Mouse (Mus musculus) lung, postnatal 0 days (tissue): ENCODE results near the gene Emc7. TPM values are rescaled to one million over a fixed set of nuclear protein-coding genes. Genes with fewer than 3 reads are reported as not detected.
"Not testable (repeated sequence)": the region's sequence is repeated elsewhere in the genome, so short reads cannot be mapped to it uniquely, and the experiment has no call there.

Source experiments
- ATAC-seq: fragments of 200-750 bp; cut with Nextera tagmentation; 2 replicates; pipeline ENCODE4 v1.8.0; 2017; ENCODE audit warnings: moderate library complexity
- DNase-seq: peaks from one replicate; pipeline ENCODE4 v3.0.0-alpha.2; 2016; ENCODE audit warnings: low spot score
- H3K27ac ChIP-seq: fragments of 300-500 bp; sonication (generic); 2 replicates; pipeline ENCODE4 v1.5.1; 2014; ENCODE audit warnings: antibody characterized with exemption, mild to moderate bottlenecking, low read length, mixed read lengths
- H3K27me3 ChIP-seq: fragments of 300-500 bp; sonication (generic); replicated peaks from 2 replicates; pipeline ENCODE4 v1.6.1; 2014; ENCODE audit warnings: low read length, mixed read lengths; ENCODE audit not compliant: insufficient read depth
- H3K36me3 ChIP-seq: fragments of 300-500 bp; sonication (generic); 2 replicates; pipeline ENCODE4 v1.6.1; 2014; ENCODE audit warnings: low read length, mixed read lengths; ENCODE audit not compliant: insufficient read depth
- H3K4me1 ChIP-seq: fragments of 300-500 bp; sonication (generic); 2 replicates; pipeline ENCODE4 v1.6.1; 2014; ENCODE audit warnings: antibody characterized with exemption, low read depth, low read length, mixed read lengths; ENCODE audit not compliant: insufficient read depth
- H3K4me2 ChIP-seq: fragments of 300-500 bp; sonication (generic); replicated peaks from 2 replicates; pipeline ENCODE4 v1.6.1; 2014; ENCODE audit warnings: low read depth, mild to moderate bottlenecking, low read length, moderate library complexity, mixed read lengths
- H3K4me3 ChIP-seq: fragments of 300-500 bp; sonication (generic); 2 replicates; pipeline ENCODE4 v1.5.1; 2014; ENCODE audit warnings: low read depth, low read length
- H3K9ac ChIP-seq: fragments of 300-500 bp; sonication (generic); replicated peaks from 2 replicates; pipeline ENCODE4 v1.6.1; 2014; ENCODE audit warnings: low read depth, mild to moderate bottlenecking
- H3K9me3 ChIP-seq: fragments of 300-500 bp; sonication (generic); 2 replicates; pipeline ENCODE4 v1.6.1; 2016; ENCODE audit warnings: low read length, mixed read lengths
- CTCF ChIP-seq: IDR thresholded peaks from 2 replicates; pipeline ENCODE4 v1.5.1; 2016; ENCODE audit warnings: antibody characterized with exemption, mild to moderate bottlenecking
- EP300 ChIP-seq: IDR thresholded peaks from 2 replicates; pipeline ENCODE4 v1.6.1; 2016; ENCODE audit warnings: antibody characterized with exemption, mild to moderate bottlenecking, control low read depth
- WGBS: fragments of 180-500 bp; shearing (Covaris S2); extraction: QIAGEN DNeasy Blood & Tissue Kit; methylation state at CpG from one replicate; pipeline ENCODE4 v1.1.7; 2014; 5-methylcytosine and 5-hydroxymethylcytosine counted together
- polyA plus RNA-seq: library from polyadenylated mRNA; unstranded; fragments of >200 nt; fragmentation: Nextera tagmentation; extraction: Ambion mirVana; gene quantifications from 2 replicates; pipeline ENCODE4 v1.2.1, GENCODE M21; 2015

Gene Emc7
- polyA plus RNA-seq, 1 experiment from 2014 or later = 31.6 TPM

DNA sequence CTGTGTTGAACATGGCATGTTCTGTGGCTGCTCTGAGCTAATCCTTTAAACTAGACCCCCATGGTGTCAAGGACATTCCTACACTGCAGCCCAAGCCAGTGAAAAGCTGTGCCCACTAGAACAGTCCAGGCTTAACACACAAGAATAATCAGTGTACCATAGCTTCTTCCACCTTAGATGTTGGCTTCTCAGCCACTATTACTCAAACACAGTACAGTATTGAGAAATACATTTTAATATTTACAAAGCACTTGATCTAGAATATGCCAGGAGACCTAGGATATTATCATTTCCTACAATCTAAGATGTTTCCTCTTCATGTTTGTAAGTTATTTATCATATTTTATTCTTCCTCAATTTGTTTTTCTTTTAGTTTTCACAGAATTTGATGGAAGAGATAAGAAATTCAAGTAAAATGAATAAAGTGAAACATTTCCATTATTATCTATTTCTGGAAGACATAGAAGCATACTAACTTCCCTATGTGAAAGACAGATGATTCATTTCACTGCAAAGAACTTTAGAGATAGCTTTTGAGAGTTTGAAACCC is 6.2 kb upstream of the Emc7 start:
- no peak overlapping the region for H3K4me3 ChIP-seq
- no peaks in the 10 kb centered on the region for H3K36me3 ChIP-seq
- H3K4me1 ChIP-seq = no peaks in the 10 kb centered on the region
- H3K27me3 ChIP-seq = no peaks in the 10 kb centered on the region
- DNase-seq = peak; percentile 31
- 0 out of 2 replicates have a peak, but pooled peaks have one; percentile 11 for ATAC-seq
- no peak overlapping the region for H3K4me2 ChIP-seq
- TF ChIP-seq CTCF (no peak), EP300 (no peak)
- no peaks in the 10 kb centered on the region for H3K9me3 ChIP-seq
- H3K9ac ChIP-seq = no peak overlapping the region
- no peak overlapping the region for H3K27ac ChIP-seq

DNA sequence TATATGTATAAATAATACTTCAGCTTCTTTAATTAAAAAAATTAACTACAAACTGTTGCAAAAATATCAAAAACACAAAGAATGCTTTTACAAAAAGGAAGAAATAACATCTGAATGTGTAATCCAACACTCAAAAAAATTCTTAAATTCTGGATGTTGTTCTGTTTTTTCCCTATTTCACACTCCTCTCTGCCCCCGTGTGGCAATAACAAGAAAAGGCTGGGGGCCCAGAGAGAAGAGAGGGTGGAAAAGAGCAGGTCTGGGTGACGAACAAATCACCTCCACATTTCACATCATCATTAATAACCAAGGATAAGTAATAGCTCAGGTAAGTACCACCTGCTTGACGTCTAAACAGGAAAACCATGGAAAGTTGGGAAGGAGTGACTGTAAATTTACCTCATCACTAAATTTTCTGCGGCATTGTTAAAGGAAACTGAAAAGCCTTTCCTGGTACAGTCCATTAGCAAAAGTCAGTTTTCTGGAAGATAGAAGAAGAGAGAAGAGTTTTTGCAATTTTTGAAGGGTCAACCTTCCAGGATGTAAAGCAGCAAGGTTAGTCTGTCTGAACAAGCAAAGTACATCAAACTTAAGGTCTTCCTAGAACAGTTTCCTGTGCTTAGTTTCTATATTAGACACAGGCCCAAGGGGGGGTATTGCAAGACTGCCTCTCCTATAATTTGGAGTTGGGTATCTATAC is 5.0 kb upstream of the Emc7 start:
- WGBS = 28% methylated on average over 4 of the region's 4 CpGs
- peak; percentile 62 for DNase-seq
- TF ChIP-seq CTCF (peak; percentile 68), EP300 (no peak)

DNA sequence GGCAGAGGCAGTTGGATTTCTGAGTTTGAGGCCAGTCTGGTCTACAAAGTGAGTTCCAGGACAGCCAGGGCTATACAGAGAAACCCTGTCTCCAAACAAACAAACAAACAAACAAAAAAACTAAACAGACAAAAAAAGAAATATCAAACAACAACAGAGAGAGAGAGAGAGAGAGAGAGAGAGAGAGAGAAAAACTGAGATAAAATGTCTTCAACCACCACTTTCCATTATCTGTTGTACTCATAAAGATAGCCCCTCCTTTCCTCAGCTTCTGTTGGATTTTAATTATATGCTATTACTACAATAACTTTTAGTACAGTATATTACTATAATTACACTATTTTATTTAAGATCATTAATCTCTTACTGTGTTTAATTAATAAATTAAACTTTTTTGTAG is 2.3 kb upstream of the Emc7 start:
- ATAC-seq, H3K27me3 ChIP-seq, H3K4me1 ChIP-seq, H3K9me3 ChIP-seq, H3K27ac ChIP-seq, H3K36me3 ChIP-seq, H3K9ac ChIP-seq, H3K4me3 ChIP-seq, H3K4me2 ChIP-seq, DNase-seq: not testable (repeated sequence)

More for the DNA sequence above, 5.0 kb upstream of the Emc7 start:
- Histone ChIP-seq H3K4me1 (peaks cover 3% of the 10 kb centered on the region; the same call in 1 of the 2 replicates), H3K9me3 (no peaks in the 10 kb centered on the region), H3K4me2 (no peak overlapping the region), H3K27ac (no peak overlapping the region), H3K36me3 (no peaks in the 10 kb centered on the region), H3K9ac (no peak overlapping the region), H3K4me3 (no peak overlapping the region), H3K27me3 (no peaks in the 10 kb centered on the region)
- no peak for ATAC-seq

DNA sequence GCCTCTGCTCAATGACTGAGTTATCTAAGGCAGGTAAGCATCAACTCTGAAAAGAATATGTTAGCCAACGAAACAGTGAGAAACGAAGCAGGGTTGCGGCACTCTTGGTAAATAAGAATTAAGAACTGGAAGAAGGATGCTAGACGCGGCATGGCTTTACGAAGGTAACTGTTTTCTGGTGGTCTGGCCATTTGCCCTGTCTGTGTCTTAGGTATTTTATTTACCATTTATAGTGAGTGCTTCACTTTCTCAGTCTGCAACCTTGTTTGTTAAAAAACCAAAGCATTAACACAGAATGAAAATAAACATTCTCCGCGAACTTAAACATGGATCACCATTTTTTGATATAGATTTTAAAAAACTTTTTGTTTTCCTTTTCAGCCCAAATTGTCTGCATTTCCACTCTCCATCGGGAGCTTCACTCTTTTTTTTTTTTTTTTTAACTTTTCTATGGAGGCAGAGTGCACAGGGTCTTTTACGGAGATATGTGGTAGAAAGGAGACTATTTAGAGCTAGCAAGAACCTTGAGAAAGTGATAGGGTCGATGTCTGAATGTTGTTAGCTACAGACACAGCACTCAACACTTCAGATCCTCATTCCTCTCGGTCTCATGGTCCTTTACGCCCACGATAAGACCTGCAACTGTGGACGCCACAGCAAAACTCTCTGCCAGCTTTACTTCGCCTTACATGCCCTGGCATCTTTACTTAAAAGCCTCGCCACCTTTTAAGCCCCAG is 504 bp upstream of the Emc7 start:
- WGBS = 30% methylated on average over 17 of the region's 17 CpGs
- H3K36me3 ChIP-seq = no peaks in the 10 kb centered on the region

DNA sequence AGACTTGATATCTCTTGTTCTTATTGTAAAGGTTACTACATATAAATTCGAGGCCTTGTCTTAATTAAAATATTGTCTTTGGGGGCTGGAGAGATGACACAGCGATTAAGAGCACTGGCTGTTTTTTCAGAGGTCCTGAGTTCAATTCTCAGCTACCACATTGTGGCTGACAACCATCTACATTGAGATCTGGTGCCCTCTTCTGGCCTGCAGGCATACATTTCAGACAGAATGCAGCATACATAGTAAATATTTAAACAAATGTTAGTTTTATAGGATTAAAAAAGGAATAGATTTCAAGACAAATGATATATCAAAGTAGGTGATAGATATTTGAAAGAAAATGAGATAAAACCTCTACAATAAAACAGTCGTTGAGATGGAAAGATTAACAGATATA is 5.8 kb downstream of the Emc7 start:
- H3K4me2 ChIP-seq = no peak overlapping the region
- DNase-seq (no peak), ATAC-seq (no peak)
- peaks cover 4% of the 10 kb centered on the region; the same call in 1 of the 2 replicates for H3K4me1 ChIP-seq
- H3K4me3 ChIP-seq = no peak overlapping the region
- 0 out of 2 replicates have a peak, but pooled peaks cover 10% of the 10 kb centered on the region for H3K36me3 ChIP-seq
- no peak overlapping the region for H3K27ac ChIP-seq
- no peaks in the 10 kb centered on the region for H3K27me3 ChIP-seq
- 89% methylated on average over 3 of the region's 3 CpGs for WGBS
- no peak overlapping the region for H3K9ac ChIP-seq
- no peaks in the 10 kb centered on the region for H3K9me3 ChIP-seq
- TF ChIP-seq CTCF = peak; percentile 27
- no peak for TF ChIP-seq EP300

More for the DNA sequence above, 504 bp upstream of the Emc7 start:
- H3K27me3 ChIP-seq = no peaks in the 10 kb centered on the region
- H3K9ac ChIP-seq = peak overlapping the region; percentile 86
- H3K27ac ChIP-seq = peak overlapping the region; percentile 85
- H3K4me2 ChIP-seq = peak overlapping the region; percentile 64
- ATAC-seq (peak; percentile 62), DNase-seq (no peak)
- H3K4me3 ChIP-seq = peak overlapping the region; percentile 83
- peaks cover 8% of the 10 kb centered on the region; the same call in 1 of the 2 replicates for H3K4me1 ChIP-seq
- TF ChIP-seq CTCF (no peak), EP300 (no peak)
- H3K9me3 ChIP-seq = no peaks in the 10 kb centered on the region

DNA sequence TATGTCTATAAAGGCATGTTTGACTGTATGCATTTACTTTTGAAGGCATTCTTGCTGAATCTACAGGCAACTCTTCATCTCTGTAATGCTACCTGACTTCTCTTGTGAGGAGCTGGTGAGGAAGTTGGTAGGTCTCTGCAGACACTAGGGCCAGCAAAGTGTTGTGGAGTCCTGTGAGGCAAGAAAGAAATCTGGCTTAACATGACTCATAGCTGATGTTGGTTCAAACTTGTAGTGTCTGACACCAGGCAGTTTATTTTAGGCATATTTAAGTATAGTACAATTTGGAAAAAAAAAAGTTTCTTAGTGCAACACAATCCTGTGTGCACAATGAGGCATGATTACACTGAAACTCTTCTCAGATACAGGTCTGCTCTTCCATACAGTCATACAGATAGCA is 14.7 kb downstream of the Emc7 start:
- TF ChIP-seq EP300 (no peak), CTCF (no peak)
- Histone ChIP-seq H3K4me2 (no peak overlapping the region), H3K9me3 (no peaks in the 10 kb centered on the region), H3K36me3 (peaks cover 12% of the 10 kb centered on the region; the same call in 1 of the 2 replicates), H3K9ac (no peak overlapping the region), H3K4me1 (no peaks in the 10 kb centered on the region), H3K27ac (no peak overlapping the region), H3K27me3 (no peaks in the 10 kb centered on the region), H3K4me3 (no peak overlapping the region)
- ATAC-seq = no peak
- DNase-seq = no peak
